Mouse (Mus musculus): ENCODE results near the gene Apoc3.

GRCm38 (mm10) chr9:46270782-46271181 is 35.3 kb upstream of the Apoc3 start:
- TF ChIP-seq CTCF (IDR thresholded peaks at IDR 0.05; ENCODE audit: insufficient read depth, low read length) (no peak), POLR2A (IDR thresholded peaks at IDR 0.05; ENCODE audit: borderline replicate concordance, extremely low read depth, low read depth, low read length) (no peak)

All from lung, adult 2 months (tissue).